Mouse (Mus musculus) cerebellum, postnatal 14 days (tissue): Measurements from ENCODE around the gene Oit1.

Experiments used
- DNase-seq, 2 experiments: peaks; one replicate each; pipeline ENCODE4 v3.0.0; 2021; ENCODE audit warnings: mixed read lengths in 2 of 2

The Oit1 gene

GRCm38 (mm10) chr14:8378685-8379313, at the start of gene Oit1:
TSS of gene Oit1 (minus strand) at chr14:8378754.
- no peak for DNase-seq

GRCm38 (mm10) chr14:8422833-8423232, 44.3 kb upstream of the Oit1 start:
- DNase-seq, result no peak

GRCm38 (mm10) chr14:8421199-8421787, 42.7 kb upstream of the Oit1 start:
- no peak for DNase-seq

GRCm38 (mm10) chr14:8418610-8419009, 40.1 kb upstream of the Oit1 start:
- no peak for DNase-seq

- DNase-seq, result no peak
Measured at GRCm38 (mm10) chr14:8405946-8406345, 27.4 kb upstream of the Oit1 start.

GRCm38 (mm10) chr14:8403310-8403709, 24.8 kb upstream of the Oit1 start:
- DNase-seq, result no peak

GRCm38 (mm10) chr14:8398507-8398906, 20.0 kb upstream of the Oit1 start:
- no peak for DNase-seq

GRCm38 (mm10) chr14:8395690-8396287, 17.2 kb upstream of the Oit1 start:
- no peak for DNase-seq

GRCm38 (mm10) chr14:8392181-8392825, 13.7 kb upstream of the Oit1 start:
- DNase-seq, result no peak

- no peak for DNase-seq
Measured at GRCm38 (mm10) chr14:8369394-8369793, 9.2 kb downstream of the Oit1 start.

- no peak for DNase-seq
Measured at GRCm38 (mm10) chr14:8368900-8369299, 9.7 kb downstream of the Oit1 start.

GRCm38 (mm10) chr14:8367727-8368520, 10.6 kb downstream of the Oit1 start:
- no peak for DNase-seq

GRCm38 (mm10) chr14:8367121-8367520, 11.4 kb downstream of the Oit1 start:
- DNase-seq, result no peak

- DNase-seq, result no peak
Measured at GRCm38 (mm10) chr14:8365833-8366232, 12.7 kb downstream of the Oit1 start.

GRCm38 (mm10) chr14:8356836-8357235, 21.7 kb downstream of the Oit1 start:
- no peak for DNase-seq

GRCm38 (mm10) chr14:8355999-8356501, 22.5 kb downstream of the Oit1 start:
- peak; percentile 89 to 90 for DNase-seq

GRCm38 (mm10) chr14:8348927-8349326, 29.6 kb downstream of the Oit1 start:
- DNase-seq, result no peak

GRCm38 (mm10) chr14:8346255-8346997, 32.1 kb downstream of the Oit1 start:
- DNase-seq, result peak; percentile 94 to 99

- DNase-seq, result peak; percentile 68 to 76
Measured at GRCm38 (mm10) chr14:8345566-8345965, 33.0 kb downstream of the Oit1 start.

GRCm38 (mm10) chr14:8342509-8343106, 35.9 kb downstream of the Oit1 start:
- peak in 1 of 2 experiments; percentile 53 for DNase-seq

- no peak for DNase-seq
Measured at GRCm38 (mm10) chr14:8340226-8340625, 38.3 kb downstream of the Oit1 start.

GRCm38 (mm10) chr14:8335947-8336346, 42.6 kb downstream of the Oit1 start:
- DNase-seq, result no peak
